ENCODE assay signal across 8 mouse cellular contexts in the genomic region with DNA sequence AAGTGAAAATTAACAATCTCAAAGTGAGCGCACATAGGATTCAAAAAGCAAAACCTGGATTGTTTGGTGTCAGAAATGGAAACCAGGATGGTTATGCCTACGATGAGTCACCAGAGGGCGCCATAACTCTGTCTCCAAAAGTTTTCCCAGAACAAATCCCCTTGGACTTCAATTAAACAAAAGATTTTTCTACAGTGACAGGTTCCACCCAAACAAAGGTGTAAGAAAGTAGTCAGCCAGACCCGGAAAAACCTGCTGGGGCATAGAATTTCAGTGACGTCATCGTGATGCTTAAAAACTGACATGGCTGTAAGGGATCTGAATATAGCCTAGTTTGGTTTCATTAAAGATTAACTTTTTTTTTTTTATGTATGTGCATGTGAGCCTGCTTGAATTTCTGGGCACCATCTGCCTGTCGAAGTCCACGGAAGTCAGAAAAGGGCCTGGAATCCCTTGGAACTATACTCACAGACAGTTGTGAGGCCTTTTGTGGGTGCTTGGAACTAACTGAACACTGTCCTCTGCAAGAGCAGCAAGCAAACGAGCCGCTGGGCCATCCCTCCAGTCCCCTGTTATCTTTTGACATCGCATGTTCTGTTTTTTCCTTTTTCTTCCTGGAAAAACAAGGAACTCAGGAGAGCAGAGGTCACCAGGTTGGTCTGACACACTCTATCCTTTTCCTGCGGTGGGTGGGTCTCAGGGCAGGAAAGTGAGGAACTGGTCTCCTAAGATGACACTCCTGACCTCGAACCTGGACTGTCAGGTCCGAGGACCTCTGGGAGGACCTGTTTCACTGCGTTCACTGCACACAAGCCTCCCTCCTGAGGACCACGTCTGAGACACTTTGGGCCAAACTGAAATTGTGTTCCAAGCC. TPM values are rescaled to one million over a fixed set of nuclear protein-coding genes. Genes with fewer than 3 reads are reported as not detected.
DNase-seq lines count a peak whose midpoint lies in the region; ATAC-seq and TF ChIP-seq lines count a peak whose summit lies in the region.

No protein-coding gene starts in this region.

- 67% methylated on average over 16 of the region's 16 CpGs for WGBS in thymus, adult 2 months
- whole genome bisulfite sequencing in limb, embryonic 12.5 days = 46% methylated on average over 16 of the region's 16 CpGs

- ATAC-seq in erythroblast, adult 5-6 weeks (replicated peaks; ENCODE audit: low FRiP score, poor library complexity, severe bottlenecking) = peak; percentile 52; the same call in 1 of the 2 replicates
- ATAC-seq in limb, embryonic 12.5 days (ENCODE audit: insufficient number of reproducible peaks, insufficient read depth, low FRiP score, low TSS enrichment, low read depth) = 0 out of 2 replicates have a peak, but pooled peaks have one; percentile 26

- H3K4me3 ChIP-seq in thymus, adult 2 months (ENCODE audit: control insufficient read depth, insufficient read depth, low read length) = no peak overlapping the region
- H3K4me3 ChIP-seq in limb, embryonic 12.5 days (replicated peaks) = no peak overlapping the region

- H3K9me3 ChIP-seq in limb, embryonic 12.5 days = no peaks in the 10 kb centered on the region

- no peak for TF ChIP-seq CTCF in thymus, adult 2 months (IDR thresholded peaks at IDR 0.05; ENCODE audit: borderline replicate concordance, control insufficient read depth, extremely low read depth, insufficient read depth, low read length, poor library complexity)

- no peaks in the 10 kb centered on the region for H3K4me1 ChIP-seq in thymus, adult 2 months (replicated peaks; ENCODE audit: control insufficient read depth, insufficient read depth, low read length)
- no peaks in the 10 kb centered on the region for H3K4me1 ChIP-seq in limb, embryonic 12.5 days (replicated peaks)

- no peaks in the 10 kb centered on the region for H3K27me3 ChIP-seq in thymus, adult 2 months (ENCODE audit: control insufficient read depth, insufficient read depth, low read length)
- H3K27me3 ChIP-seq in limb, embryonic 12.5 days = no peaks in the 10 kb centered on the region

- no peak overlapping the region for H3K9ac ChIP-seq in limb, embryonic 12.5 days (replicated peaks)

- peak; percentile 11 for DNase-seq in thymus, adult 2 months
- DNase-seq in thymus, postnatal 14 days = no peak
- peak; percentile 23 for DNase-seq in adrenal gland, adult 2 months
- DNase-seq in induced T-regulatory cell, adult 2 months (ENCODE audit: low read depth) = peak; percentile 51
- DNase-seq in naive thymus-derived CD4-positive, alpha-beta T cell, adult 2 months (ENCODE audit: low read depth) = peak; percentile 48
- no peak for DNase-seq in T-cell, adult 2 months (ENCODE audit: low spot score)

- no peak for TF ChIP-seq POLR2A in thymus, adult 2 months (IDR thresholded peaks at IDR 0.05; ENCODE audit: control insufficient read depth, extremely low read depth, insufficient read depth, low read length, poor library complexity)

- no peaks in the 10 kb centered on the region for H3K36me3 ChIP-seq in thymus, adult 2 months (ENCODE audit: control insufficient read depth, insufficient read depth, low read length)
- no peaks in the 10 kb centered on the region for H3K36me3 ChIP-seq in limb, embryonic 12.5 days

- H3K4me2 ChIP-seq in limb, embryonic 12.5 days = no peak overlapping the region

- H3K27ac ChIP-seq in thymus, adult 2 months (ENCODE audit: control insufficient read depth, insufficient read depth, low read length) = no peak overlapping the region
- H3K27ac ChIP-seq in limb, embryonic 12.5 days = no peak overlapping the region

RNA-seq across cellular contexts. Expression of gene Cdk13, which starts 33.0 kb away (rescaled TPM):
- 90.7 and 116 TPM in 2 replicates for polyA plus RNA-seq in thymus, adult 2 months (2012; rRNA removed)
- total RNA-seq in adrenal gland, adult 2 months (2021) = 10 to 100 TPM; 48.8 to 78.8 TPM
- polyA plus RNA-seq in adrenal gland, adult 2 months (2012; rRNA removed) = 105 and 130 TPM in 2 replicates
- 38.6 and 42.0 TPM in 2 replicates for total RNA-seq in erythroblast, adult 5-6 weeks (2015; ENCODE audit: low replicate concordance)
- 48.7 and 49.8 TPM in 2 replicates for total RNA-seq in erythroblast, adult 5-6 weeks (2017; ENCODE audit: low replicate concordance)
- 23.1 and 26.6 TPM in 2 replicates for polyA plus RNA-seq in limb, embryonic 12.5 days (2016; fragmentation: Nextera tagmentation; extraction: Ambion mirVana)

Comparison
In these comparisons a context has a peak if more than half of its experiments do, and no peak if none do; other contexts are left out.
1. DNase-seq: peak in thymus, adult 2 months (single experiment), adrenal gland, adult 2 months (single experiment), induced T-regulatory cell, adult 2 months (single experiment) and naive thymus-derived CD4-positive, alpha-beta T cell, adult 2 months (single experiment); none in thymus, postnatal 14 days (single experiment) and T-cell, adult 2 months (single experiment).